In the genomic region with DNA sequence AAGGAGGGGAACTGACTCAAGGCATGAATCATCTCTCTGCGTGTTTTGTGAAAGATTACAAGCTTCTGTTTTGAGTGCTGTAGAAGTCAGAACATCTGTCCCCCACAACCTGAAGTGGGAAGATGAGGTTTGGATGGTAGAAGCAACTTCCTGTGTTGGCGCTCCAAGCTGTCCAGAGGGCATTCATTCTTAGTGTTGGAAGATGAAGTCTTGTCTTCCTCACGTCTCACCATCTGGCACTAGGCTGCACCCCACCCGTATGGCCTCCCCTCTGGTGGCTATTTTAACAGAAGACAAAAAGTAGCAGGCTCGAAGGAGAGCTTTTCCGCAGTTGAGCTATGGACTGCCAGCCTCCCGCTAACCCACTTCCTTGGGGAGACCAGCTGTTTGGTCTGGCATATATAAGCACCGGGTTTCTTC, we compare ENCODE assay signal across 22 mouse cellular contexts. TPM values are rescaled to one million over a fixed set of nuclear protein-coding genes. Genes with fewer than 3 reads are reported as not detected.
A peak's percentile ranks its signal among the peaks of the same experiment; 100 is the strongest.
DNase-seq lines count a peak whose midpoint lies in the region; ATAC-seq and TF ChIP-seq lines count a peak whose summit lies in the region.
"Had no signal": no experiment of that assay in that cellular context is flagged by ENCODE, and none has a peak within 500 bp of the region (broad histone marks: within the 10 kb centered on the region; RNA-seq: fewer than 3 reads in every experiment).

No protein-coding gene starts in this region.

- H3K4me2 ChIP-seq in lung, embryonic 14.5 days, result no peak overlapping the region
- no peak overlapping the region for H3K4me2 ChIP-seq in forebrain, embryonic 16.5 days (ENCODE audit: low read length)
- H3K4me2 ChIP-seq: heart, embryonic 12.5 days; hindbrain, embryonic 15.5 days; neural tube, embryonic 13.5 days; stomach, embryonic 15.5 days had no signal

- TF ChIP-seq POLR2A in brain, embryonic 14.5 days (IDR thresholded peaks at IDR 0.05; ENCODE audit: borderline replicate concordance, extremely low read depth, insufficient read depth, insufficient read length, poor library complexity, severe bottlenecking), result no peak

- ATAC-seq in lung, embryonic 14.5 days (ENCODE audit: insufficient read depth), result no peak; the same call in 1 of the 2 replicates
- ATAC-seq in forebrain, embryonic 16.5 days, result no peak
- ATAC-seq: intestine, postnatal 0 days; liver, postnatal 0 days had no signal

- no peaks in the 10 kb centered on the region for H3K4me1 ChIP-seq in lung, embryonic 14.5 days (ENCODE audit: insufficient read depth)
- no peaks in the 10 kb centered on the region for H3K4me1 ChIP-seq in hindbrain, embryonic 10.5 days (replicated peaks)
- no peaks in the 10 kb centered on the region for H3K4me1 ChIP-seq in forebrain, embryonic 16.5 days (replicated peaks; ENCODE audit: control insufficient read depth, insufficient read depth, low read length)
- H3K4me1 ChIP-seq: heart, embryonic 12.5 days; megakaryocyte, embryonic 14.5 days; stomach, embryonic 15.5 days had no signal

- H3K9me3 ChIP-seq in lung, embryonic 14.5 days (ENCODE audit: low read depth, low read length), result no peaks in the 10 kb centered on the region
- 0 out of 2 replicates have a peak, but pooled peaks cover 2% of the 10 kb centered on the region for H3K9me3 ChIP-seq in hindbrain, embryonic 10.5 days
- no peaks in the 10 kb centered on the region for H3K9me3 ChIP-seq in forebrain, embryonic 16.5 days (ENCODE audit: control insufficient read depth, low read length)
- H3K9me3 ChIP-seq: forebrain, embryonic 10.5 days; hindbrain, embryonic 15.5 days; neural tube, embryonic 13.5 days; stomach, embryonic 15.5 days had no signal

- intact Hi-C loops in left cerebral cortex, postnatal 25 days (cut with DNase I), result loop anchor here (2.0 to 5.0 kb wide), 2 partner anchors 75 to 84 kb away; no protein-coding TSS in a partner anchor

- no peak overlapping the region for H3K27ac ChIP-seq in lung, embryonic 14.5 days (ENCODE audit: low read depth)
- no peak overlapping the region for H3K27ac ChIP-seq in hindbrain, embryonic 10.5 days
- H3K27ac ChIP-seq in forebrain, embryonic 16.5 days (ENCODE audit: low read length), result no peak overlapping the region
- H3K27ac ChIP-seq: forebrain, embryonic 10.5 days; hindbrain, embryonic 15.5 days; neural tube, embryonic 13.5 days; stomach, embryonic 15.5 days had no signal

- H3K27me3 ChIP-seq in lung, embryonic 14.5 days (ENCODE audit: insufficient read depth, low read length), result no peaks in the 10 kb centered on the region
- H3K27me3 ChIP-seq in hindbrain, embryonic 10.5 days (ENCODE audit: insufficient read depth, poor library complexity, severe bottlenecking), result no peaks in the 10 kb centered on the region
- no peaks in the 10 kb centered on the region for H3K27me3 ChIP-seq in forebrain, embryonic 16.5 days (replicated peaks; ENCODE audit: control insufficient read depth, insufficient read depth, low read length)
- H3K27me3 ChIP-seq: heart, embryonic 12.5 days; hindbrain, embryonic 15.5 days; megakaryocyte, embryonic 14.5 days; neural tube, embryonic 13.5 days; stomach, embryonic 15.5 days had no signal

- no peak overlapping the region for H3K9ac ChIP-seq in lung, embryonic 14.5 days
- no peak overlapping the region for H3K9ac ChIP-seq in forebrain, embryonic 16.5 days (replicated peaks; ENCODE audit: low read depth, low read length)
- H3K9ac ChIP-seq: heart, embryonic 12.5 days; hindbrain, embryonic 15.5 days; liver, postnatal 0 days; neural tube, embryonic 13.5 days; stomach, embryonic 15.5 days had no signal

- DNase-seq in cerebellum, adult 9-11 months, result peak; percentile 17
- DNase-seq in cerebellum, adult 11 months, result no peak
- DNase-seq in lung, embryonic 14.5 days, result peak; percentile 26
- no peak for DNase-seq in lung, adult 18-20 months
- DNase-seq in brain, embryonic 14.5 days (ENCODE audit: low read depth), result peak; percentile 16
- peak; percentile 48 to 90 for DNase-seq in left cerebral cortex, postnatal 25 days (ENCODE audit: low spot score in 2 of 2)
- DNase-seq in hindbrain, embryonic 10.5 days (ENCODE audit: low spot score), result no peak
- DNase-seq: cerebellum, adult 11-12 months; kidney, postnatal 10 days; liver; liver, postnatal 0 days; spleen, adult 18-20 months had no signal

- TF ChIP-seq CTCF in lung, embryonic 14.5 days (IDR thresholded peaks at IDR 0.05; ENCODE audit: low read depth), result no peak
- no peak for TF ChIP-seq CTCF in brain, embryonic 14.5 days (IDR thresholded peaks at IDR 0.05; ENCODE audit: borderline replicate concordance, extremely low read depth, insufficient read depth, insufficient read length)

- no peak overlapping the region for H3K4me3 ChIP-seq in lung, embryonic 14.5 days (ENCODE audit: low read depth, low read length)
- H3K4me3 ChIP-seq in hindbrain, embryonic 10.5 days, result no peak overlapping the region
- H3K4me3 ChIP-seq in forebrain, embryonic 16.5 days (replicated peaks; ENCODE audit: low read length), result no peak overlapping the region
- H3K4me3 ChIP-seq: forebrain, embryonic 10.5 days; heart, embryonic 12.5 days; hindbrain, embryonic 15.5 days; megakaryocyte, embryonic 14.5 days; neural tube, embryonic 13.5 days; stomach, embryonic 15.5 days had no signal

- H3K36me3 ChIP-seq in lung, embryonic 14.5 days (ENCODE audit: insufficient read depth), result no peaks in the 10 kb centered on the region
- peaks cover 48% of the 10 kb centered on the region for H3K36me3 ChIP-seq in hindbrain, embryonic 10.5 days
- H3K36me3 ChIP-seq in forebrain, embryonic 16.5 days (ENCODE audit: control insufficient read depth, insufficient read depth), result peaks cover 21% of the 10 kb centered on the region
- H3K36me3 ChIP-seq: stomach, embryonic 15.5 days had no signal

- WGBS in lung, embryonic 14.5 days, result 67% methylated on average over 8 of the region's 8 CpGs
- 90% methylated on average over 8 of the region's 8 CpGs for WGBS in hindbrain, embryonic 10.5 days
- 82% methylated on average over 8 of the region's 8 CpGs for WGBS in forebrain, embryonic 16.5 days

RNA-seq across cellular contexts. Expression of a gene that starts 15.6 kb away (rescaled TPM):
- polyA plus RNA-seq in lung, embryonic 14.5 days (2014; fragmentation: Nextera tagmentation; extraction: Ambion mirVana), result 9.1 and 9.7 TPM in 2 replicates
- 10.0 and 18.7 TPM in 2 replicates for polyA plus RNA-seq in brain, embryonic 14.5 days (2012; rRNA removed)
- total RNA-seq in left cerebral cortex, postnatal 25 days (2021), result 10 to 100 TPM; 59.4 to 60.7 TPM
- polyA plus RNA-seq in hindbrain, embryonic 10.5 days (2016; fragmentation: Nextera tagmentation; extraction: Ambion mirVana), result 9.6 and 13.7 TPM in 2 replicates
- 27.7 and 27.8 TPM in 2 replicates for polyA plus RNA-seq in forebrain, embryonic 16.5 days (2015; fragmentation: Nextera tagmentation; extraction: Ambion mirVana)
- total RNA-seq: MEL; monocyte, adult 5-6 weeks had no signal

Comparison
In these comparisons a context has a peak if more than half of its experiments do, and no peak if none do; other contexts are left out.
1. DNase-seq: peak in cerebellum, adult 9-11 months (single experiment), lung, embryonic 14.5 days (single experiment), brain, embryonic 14.5 days (single experiment) and left cerebral cortex, postnatal 25 days (2 of 2); none in cerebellum, adult 11 months (single experiment), lung, adult 18-20 months (0 of 2) and hindbrain, embryonic 10.5 days (single experiment).